Mouse (Mus musculus): ENCODE measurements around the gene Smarca4. TPM values are rescaled to one million over a fixed set of nuclear protein-coding genes. Genes with fewer than 3 reads are reported as not detected.

Smarca4 gene
- polyA plus RNA-seq, 1 experiment = 77.3 TPM

DNA sequence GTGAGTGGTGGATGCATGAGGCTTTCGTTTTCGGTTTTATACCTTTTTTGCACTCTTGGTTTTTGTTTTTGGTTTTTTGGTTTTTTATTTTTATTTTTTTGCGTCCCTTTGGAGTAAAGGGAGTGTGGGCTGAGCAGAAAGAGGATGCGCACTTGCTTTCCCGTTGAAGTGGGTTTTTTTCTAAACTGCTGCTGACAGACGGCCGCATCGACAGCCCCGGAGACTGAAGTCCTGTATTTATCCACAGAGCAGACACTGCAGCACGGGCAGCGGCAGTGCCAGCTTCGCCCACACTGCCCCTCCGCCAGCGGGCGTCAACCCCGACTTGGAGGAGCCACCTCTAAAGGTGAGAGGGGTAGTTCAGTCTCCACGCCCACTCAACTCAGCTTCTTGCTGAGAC is 61.7 kb downstream of the Smarca4 start:
- TF ChIP-seq CTCF (IDR thresholded peaks at IDR 0.05; ENCODE audit: extremely low read depth, insufficient read depth, low read length) = no peak
- TF ChIP-seq POLR2A (IDR thresholded peaks at IDR 0.05; ENCODE audit: extremely low read depth, insufficient read depth, low read length) = no peak
- Histone ChIP-seq H3K4me1 (ENCODE audit: control insufficient read depth, insufficient read depth, low read length) (no peaks in the 10 kb centered on the region), H3K4me3 (ENCODE audit: insufficient read depth, low read length) (no peak overlapping the region), H3K27ac (ENCODE audit: insufficient read depth, low read length) (no peak overlapping the region)

DNA sequence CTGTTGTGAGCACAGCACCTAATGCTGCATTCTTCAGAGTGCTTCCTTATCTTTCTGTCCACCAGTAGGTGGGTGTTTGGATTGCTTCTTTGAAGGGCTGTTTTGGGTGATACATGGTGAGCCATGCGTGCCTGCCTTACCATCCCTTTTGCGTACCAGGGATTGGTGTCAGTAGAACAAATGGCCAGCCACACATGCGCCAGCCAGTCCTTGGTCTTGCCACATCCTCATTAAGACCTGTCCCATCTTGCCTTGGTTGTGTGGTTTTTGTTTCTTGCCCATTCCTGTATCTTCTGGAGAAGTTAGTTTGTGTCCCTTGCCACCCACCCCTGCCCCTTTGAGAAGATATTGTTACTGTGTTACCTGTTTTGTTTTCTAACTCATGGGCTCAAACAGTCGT is 64.5 kb downstream of the Smarca4 start:
- TF ChIP-seq CTCF (IDR thresholded peaks at IDR 0.05; ENCODE audit: extremely low read depth, insufficient read depth, low read length) = no peak
- no peak for TF ChIP-seq POLR2A (IDR thresholded peaks at IDR 0.05; ENCODE audit: extremely low read depth, insufficient read depth, low read length)

DNA sequence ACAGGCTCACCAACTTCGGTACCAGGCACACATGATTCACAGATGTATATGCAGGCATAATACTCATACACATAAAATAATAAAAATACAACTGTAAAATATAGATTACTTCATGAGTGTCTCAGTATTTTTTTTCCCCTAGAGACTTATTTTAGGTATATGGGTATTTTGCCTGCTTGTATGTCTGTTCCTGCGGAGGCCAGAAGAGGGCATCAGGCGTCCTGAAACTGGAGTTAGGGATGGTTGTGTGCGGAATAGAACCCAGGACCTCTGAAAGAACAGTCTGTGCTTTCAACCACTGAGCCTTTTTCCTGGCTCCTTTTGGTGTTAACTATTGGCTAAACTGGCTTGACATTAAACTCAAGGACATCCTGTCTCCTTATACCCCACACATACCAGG is 66.9 kb downstream of the Smarca4 start:
- Histone ChIP-seq H3K4me3 (ENCODE audit: insufficient read depth, low read length) (no peak overlapping the region), H3K27ac (ENCODE audit: insufficient read depth, low read length) (no peak overlapping the region), H3K4me1 (ENCODE audit: control insufficient read depth, insufficient read depth, low read length) (peaks cover 11% of the 10 kb centered on the region)
- peak; percentile 21; the same call in 1 of the 2 replicates for TF ChIP-seq CTCF (IDR thresholded peaks at IDR 0.05; ENCODE audit: extremely low read depth, insufficient read depth, low read length)
- TF ChIP-seq POLR2A (IDR thresholded peaks at IDR 0.05; ENCODE audit: extremely low read depth, insufficient read depth, low read length) = no peak

More for the DNA sequence above, 64.5 kb downstream of the Smarca4 start:
- no peak overlapping the region for H3K4me3 ChIP-seq (ENCODE audit: insufficient read depth, low read length)
- peaks cover 6% of the 10 kb centered on the region for H3K4me1 ChIP-seq (ENCODE audit: control insufficient read depth, insufficient read depth, low read length)
- H3K27ac ChIP-seq (ENCODE audit: insufficient read depth, low read length) = no peak overlapping the region

DNA sequence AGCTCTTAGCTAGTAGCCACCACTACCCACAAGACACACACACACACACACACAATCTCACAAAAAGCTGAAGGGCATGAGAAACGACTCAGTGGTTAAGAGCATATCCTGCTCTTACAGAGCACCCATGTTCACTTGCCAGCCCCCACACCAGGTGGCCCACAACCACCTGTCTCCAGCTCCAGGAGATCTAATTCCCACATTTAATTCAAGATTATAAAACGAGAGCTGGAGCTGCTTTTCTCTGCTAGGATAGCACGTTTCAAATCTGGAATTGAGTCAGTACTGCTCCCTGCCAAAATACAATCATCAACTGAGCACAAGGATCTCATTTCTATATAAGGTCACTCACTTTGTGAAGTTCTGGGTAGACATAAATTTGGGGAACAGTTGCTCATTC is 67.9 kb downstream of the Smarca4 start:
- Histone ChIP-seq H3K4me1 (ENCODE audit: control insufficient read depth, insufficient read depth, low read length) (peaks cover 11% of the 10 kb centered on the region), H3K4me3 (ENCODE audit: insufficient read depth, low read length) (no peak overlapping the region), H3K27ac (ENCODE audit: insufficient read depth, low read length) (no peak overlapping the region)
- TF ChIP-seq CTCF (IDR thresholded peaks at IDR 0.05; ENCODE audit: extremely low read depth, insufficient read depth, low read length) = no peak
- TF ChIP-seq POLR2A (IDR thresholded peaks at IDR 0.05; ENCODE audit: extremely low read depth, insufficient read depth, low read length) = no peak

DNA sequence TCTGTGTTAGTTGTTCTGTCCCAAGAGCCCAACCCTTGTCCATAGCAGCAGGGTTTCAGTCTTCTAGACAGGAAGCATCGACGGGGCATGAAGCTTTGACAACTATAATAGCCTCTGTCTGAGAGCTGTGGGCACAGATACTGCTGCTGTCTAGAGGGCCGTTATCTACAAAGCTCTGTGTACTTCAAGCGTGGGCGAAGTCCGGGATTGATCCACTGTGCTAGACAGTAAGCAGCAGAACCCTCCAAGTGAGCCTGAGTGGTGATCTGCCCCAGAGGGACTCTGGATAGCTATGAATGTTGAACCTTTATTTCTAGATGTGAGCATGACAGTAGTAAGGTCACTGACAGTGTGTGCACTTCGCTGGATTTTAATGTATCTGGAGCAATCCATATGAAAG is 72.6 kb downstream of the Smarca4 start:
- Histone ChIP-seq H3K4me3 (ENCODE audit: insufficient read depth, low read length) (no peak overlapping the region), H3K27ac (ENCODE audit: insufficient read depth, low read length) (no peak overlapping the region), H3K4me1 (ENCODE audit: control insufficient read depth, insufficient read depth, low read length) (peaks cover 10% of the 10 kb centered on the region)
- no peak for TF ChIP-seq POLR2A (IDR thresholded peaks at IDR 0.05; ENCODE audit: extremely low read depth, insufficient read depth, low read length)
- no peak for TF ChIP-seq CTCF (IDR thresholded peaks at IDR 0.05; ENCODE audit: extremely low read depth, insufficient read depth, low read length)

DNA sequence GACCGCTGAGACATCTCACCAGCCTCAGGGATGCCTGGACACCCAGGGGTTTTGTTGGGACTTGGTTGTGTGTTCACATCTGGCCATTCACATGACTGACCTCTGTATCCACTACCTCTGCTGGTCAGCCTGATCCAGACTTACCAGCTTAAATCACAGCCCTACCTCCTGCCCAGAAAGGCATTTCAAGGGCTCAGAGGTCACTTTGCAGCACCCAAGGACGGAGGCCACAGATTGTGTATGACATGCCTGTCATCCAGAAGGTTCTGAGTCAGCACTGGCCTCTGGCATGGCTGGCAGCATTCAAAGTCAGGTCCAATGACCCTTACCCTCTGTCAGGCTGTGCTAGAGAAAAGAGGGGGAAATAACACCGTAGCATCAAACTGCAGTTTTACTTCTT is 74.1 kb downstream of the Smarca4 start:
- TF ChIP-seq CTCF (IDR thresholded peaks at IDR 0.05; ENCODE audit: extremely low read depth, insufficient read depth, low read length) (no peak), POLR2A (IDR thresholded peaks at IDR 0.05; ENCODE audit: extremely low read depth, insufficient read depth, low read length) (no peak)
- H3K4me1 ChIP-seq (ENCODE audit: control insufficient read depth, insufficient read depth, low read length) = peaks cover 5% of the 10 kb centered on the region

DNA sequence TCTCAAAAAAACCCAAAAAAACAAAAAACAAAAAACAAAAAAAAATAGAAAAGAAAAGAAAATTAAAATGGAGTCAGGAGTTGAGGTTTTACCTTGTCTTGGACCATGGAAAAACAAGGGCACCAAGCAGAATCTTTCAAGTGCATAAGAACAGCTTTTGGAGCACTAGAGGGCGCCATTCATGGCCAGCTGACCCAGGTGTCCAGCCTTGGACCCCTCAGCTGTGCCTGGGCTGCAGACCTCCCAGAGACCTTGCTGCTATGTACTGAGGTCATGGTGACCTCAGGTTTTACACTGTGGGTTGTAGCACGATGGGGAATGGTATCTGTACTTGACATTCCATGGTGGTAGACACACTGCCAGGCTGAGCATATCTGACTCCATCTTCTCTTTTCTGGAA is 75.9 kb downstream of the Smarca4 start:
- TF ChIP-seq CTCF (IDR thresholded peaks at IDR 0.05; ENCODE audit: extremely low read depth, insufficient read depth, low read length) = peak; percentile 40
- no peak for TF ChIP-seq POLR2A (IDR thresholded peaks at IDR 0.05; ENCODE audit: extremely low read depth, insufficient read depth, low read length)
- Histone ChIP-seq H3K27ac (ENCODE audit: insufficient read depth, low read length) (no peak overlapping the region), H3K4me3 (ENCODE audit: insufficient read depth, low read length) (no peak overlapping the region), H3K4me1 (ENCODE audit: control insufficient read depth, insufficient read depth, low read length) (no peaks in the 10 kb centered on the region)

More for the DNA sequence above, 74.1 kb downstream of the Smarca4 start:
- Histone ChIP-seq H3K27ac (ENCODE audit: insufficient read depth, low read length) (no peak overlapping the region), H3K4me3 (ENCODE audit: insufficient read depth, low read length) (no peak overlapping the region)

DNA sequence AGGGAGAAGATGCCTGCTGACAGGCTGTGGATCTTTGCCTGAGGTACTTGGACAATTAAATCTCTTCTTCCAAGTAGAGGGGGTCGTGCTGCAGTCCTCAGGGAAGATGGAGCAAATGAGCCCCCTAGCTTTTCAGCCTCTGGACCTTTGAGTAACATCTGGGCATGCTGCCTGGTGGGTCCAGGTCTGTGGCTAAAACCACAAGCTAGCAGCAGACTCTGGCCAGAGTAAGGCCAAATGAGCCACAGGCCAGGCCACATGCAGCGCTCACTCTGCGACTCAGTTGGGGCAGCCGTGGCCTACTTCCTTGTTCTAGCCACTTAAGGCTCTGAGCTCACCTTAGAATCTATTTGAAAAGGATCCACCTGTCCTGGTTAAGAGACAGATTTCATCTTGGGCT is 76.5 kb downstream of the Smarca4 start:
- TF ChIP-seq CTCF (IDR thresholded peaks at IDR 0.05; ENCODE audit: extremely low read depth, insufficient read depth, low read length) = no peak
- TF ChIP-seq POLR2A (IDR thresholded peaks at IDR 0.05; ENCODE audit: extremely low read depth, insufficient read depth, low read length) = no peak
- Histone ChIP-seq H3K27ac (ENCODE audit: insufficient read depth, low read length) (no peak overlapping the region), H3K4me1 (ENCODE audit: control insufficient read depth, insufficient read depth, low read length) (no peaks in the 10 kb centered on the region), H3K4me3 (ENCODE audit: insufficient read depth, low read length) (no peak overlapping the region)

DNA sequence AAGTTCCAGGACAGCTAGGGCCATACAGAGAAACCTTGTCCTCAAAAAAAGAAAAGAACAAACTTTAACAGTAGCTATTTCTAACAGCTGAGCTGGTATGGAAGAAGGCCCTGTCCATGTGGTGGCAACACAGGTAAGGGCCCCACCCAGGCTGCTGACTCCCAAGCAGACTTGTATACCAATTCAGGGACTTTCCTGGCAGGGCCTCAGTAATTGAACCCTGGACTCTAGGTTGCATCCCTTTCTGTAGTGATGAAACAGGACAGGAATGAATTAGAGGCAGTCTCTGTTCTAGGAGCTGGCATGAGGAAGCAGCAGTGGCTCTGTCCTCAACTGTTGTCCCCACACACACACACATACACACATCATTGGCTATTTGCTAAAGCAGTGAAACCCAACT is 78.1 kb downstream of the Smarca4 start:
- no peak for TF ChIP-seq CTCF (IDR thresholded peaks at IDR 0.05; ENCODE audit: extremely low read depth, insufficient read depth, low read length)
- no peak for TF ChIP-seq POLR2A (IDR thresholded peaks at IDR 0.05; ENCODE audit: extremely low read depth, insufficient read depth, low read length)
- Histone ChIP-seq H3K4me3 (ENCODE audit: insufficient read depth, low read length) (no peak overlapping the region), H3K27ac (ENCODE audit: insufficient read depth, low read length) (no peak overlapping the region), H3K4me1 (ENCODE audit: control insufficient read depth, insufficient read depth, low read length) (no peaks in the 10 kb centered on the region)

DNA sequence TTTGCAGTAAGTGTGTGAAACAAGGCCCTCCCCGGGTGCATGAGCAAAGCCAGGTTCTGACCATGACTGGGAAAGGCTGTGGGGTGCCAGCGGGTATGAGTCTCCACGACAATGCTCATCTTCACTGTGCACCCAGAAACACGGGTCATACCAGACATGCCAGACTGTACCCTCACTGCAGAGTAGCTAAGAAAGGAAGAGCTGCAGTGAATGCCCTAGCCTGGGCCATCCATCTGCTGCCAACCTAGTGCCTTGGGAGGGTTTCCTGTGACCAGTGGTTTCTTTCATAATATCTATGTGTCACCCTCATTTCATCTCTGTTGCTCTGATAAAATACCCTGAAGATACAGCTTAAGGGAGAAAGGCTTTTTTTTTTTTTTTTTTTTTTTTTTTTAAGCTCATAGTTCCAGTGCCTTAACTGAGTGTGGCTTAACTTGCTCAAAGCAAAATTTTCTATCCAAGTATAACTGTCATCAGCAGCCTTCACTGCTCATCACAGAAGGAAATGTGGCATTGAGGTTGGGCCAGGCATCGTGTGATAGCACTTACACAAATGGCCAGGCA is 79.3 kb downstream of the Smarca4 start:
- Histone ChIP-seq H3K27ac (ENCODE audit: insufficient read depth, low read length) (no peak overlapping the region), H3K4me1 (ENCODE audit: control insufficient read depth, insufficient read depth, low read length) (no peaks in the 10 kb centered on the region), H3K4me3 (ENCODE audit: insufficient read depth, low read length) (no peak overlapping the region)
- TF ChIP-seq CTCF (IDR thresholded peaks at IDR 0.05; ENCODE audit: extremely low read depth, insufficient read depth, low read length) = no peak
- TF ChIP-seq POLR2A (IDR thresholded peaks at IDR 0.05; ENCODE audit: extremely low read depth, insufficient read depth, low read length) = no peak
